Mouse (Mus musculus) liver, adult 2 months (tissue): ENCODE measurements around the gene Olfr905.

ENCODE experiments used
- CTCF ChIP-seq: fragments of 200-500 bp; IDR thresholded peaks from 2 replicates; pipeline ENCODE4 v1.5.1; 2011; ENCODE audit warnings: low read depth, low read length, control low read depth
- POLR2A ChIP-seq: fragments of 200-500 bp; IDR thresholded peaks from 2 replicates; pipeline ENCODE4 v1.6.1; 2011; ENCODE audit warnings: low read length, control low read depth; ENCODE audit not compliant: insufficient read depth; ENCODE audit errors: extremely low read depth

- no peak for TF ChIP-seq CTCF
- TF ChIP-seq POLR2A = no peak
Observed at GRCm38 (mm10) chr9:38462844-38463243, 8.1 kb upstream of the Olfr905 start, which contains the start of gene Olfr904.
